Mouse (Mus musculus): ENCODE data around the gene Hps4. TPM values are rescaled to one million over a fixed set of nuclear protein-coding genes. Genes with fewer than 3 reads are reported as not detected.

Hps4 gene
- polyA plus RNA-seq, 1 experiment from 2014 or later, result 21.4 TPM

Other genes starting within 250 kb of the Hps4 start
- gene Cryba4, start 90.6 kb upstream of the Hps4 start, polyA plus RNA-seq (2016; fragmentation: Nextera tagmentation; extraction: Ambion mirVana), result 0.20 TPM in 1 of 2 replicates, not detected in the other
- not detected in 2 replicates for gene Crybb1, start 87.3 kb upstream of the Hps4 start, polyA plus RNA-seq (2016; fragmentation: Nextera tagmentation; extraction: Ambion mirVana)
- 34.1 and 41.2 TPM in 2 replicates for gene Tpst2, start 66.4 kb upstream of the Hps4 start, polyA plus RNA-seq (2016; fragmentation: Nextera tagmentation; extraction: Ambion mirVana)
- gene Tfip11, start 16.7 kb upstream of the Hps4 start, polyA plus RNA-seq (2016; fragmentation: Nextera tagmentation; extraction: Ambion mirVana), result 26.4 and 26.9 TPM in 2 replicates
- gene Srrd, start within 50 bp of the Hps4 start, polyA plus RNA-seq (2016; fragmentation: Nextera tagmentation; extraction: Ambion mirVana), result 26.7 and 40.5 TPM in 2 replicates
- gene Gm6583, start 12.9 kb downstream of the Hps4 start, polyA plus RNA-seq (2016; fragmentation: Nextera tagmentation; extraction: Ambion mirVana), result 0.18 and 0.28 TPM in 2 replicates
- 4.3 and 6.8 TPM in 2 replicates for gene Asphd2, start 51.8 kb downstream of the Hps4 start, polyA plus RNA-seq (2016; fragmentation: Nextera tagmentation; extraction: Ambion mirVana)
- 0.11 TPM in 1 of 2 replicates, not detected in the other for gene Gm6588, start 106.3 kb downstream of the Hps4 start, polyA plus RNA-seq (2016; fragmentation: Nextera tagmentation; extraction: Ambion mirVana)
- 0.16 and 0.63 TPM in 2 replicates for gene Sez6l, start 234.1 kb downstream of the Hps4 start, polyA plus RNA-seq (2016; fragmentation: Nextera tagmentation; extraction: Ambion mirVana)

All from heart, embryonic 10.5 days (tissue).